Mouse (Mus musculus): ENCODE measurements at regions not wholly inside any gene's neighbourhood (a gene's known extent, or its start where the extent isn't known, plus 50 kb on each side); places are given as distances from the start of the nearest gene placed in this dataset.

DNA sequence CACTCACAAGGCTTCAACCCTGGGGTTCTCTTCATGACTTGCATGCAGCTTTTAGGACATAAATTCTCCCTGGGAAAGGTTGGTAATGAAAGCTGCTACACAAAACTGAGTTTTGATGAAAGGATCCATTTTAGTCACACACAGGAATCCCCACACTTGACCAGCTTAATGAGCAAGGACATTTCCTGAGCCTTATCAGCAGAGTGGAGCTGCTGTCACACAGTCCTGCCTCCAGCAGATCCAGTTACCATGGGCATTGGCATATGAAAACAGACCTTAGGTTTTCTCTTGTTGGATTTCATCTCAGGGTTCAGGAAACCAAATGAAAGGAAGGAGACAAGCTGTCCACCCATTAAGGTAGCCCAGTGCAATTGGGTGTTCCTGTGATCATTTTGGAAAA lies 568.9 kb downstream of the Fat4 start:
- TF ChIP-seq POLR2A (IDR thresholded peaks at IDR 0.05; ENCODE audit: insufficient read length, low read depth) (no peak), MAX (IDR thresholded peaks at IDR 0.05; ENCODE audit: low read depth) (no peak), CEBPB (IDR thresholded peaks at IDR 0.05; ENCODE audit: insufficient read depth, poor library complexity, severe bottlenecking) (no peak), SRF (IDR thresholded peaks at IDR 0.05; ENCODE audit: control insufficient read depth, insufficient read length, low read depth) (no peak), TCF12 (IDR thresholded peaks at IDR 0.05; ENCODE audit: insufficient read depth, poor library complexity, severe bottlenecking) (no peak), POLR2AphosphoS2 (IDR thresholded peaks at IDR 0.05; ENCODE audit: insufficient read length, low read depth) (no peak), TCF3 (IDR thresholded peaks at IDR 0.05; ENCODE audit: insufficient read length, low read depth) (no peak), USF1 (IDR thresholded peaks at IDR 0.05; ENCODE audit: low read depth) (no peak), REST (IDR thresholded peaks at IDR 0.05; ENCODE audit: insufficient read depth, insufficient read length) (no peak), E2F4 (IDR thresholded peaks at IDR 0.05; ENCODE audit: insufficient read depth) (no peak)

All from myocyte (in vitro differentiated cells).